Mouse (Mus musculus) midbrain, embryonic 11.5 days (tissue): Measurements from ENCODE around the gene Gja10. TPM values are rescaled to one million over a fixed set of nuclear protein-coding genes. Genes with fewer than 3 reads are reported as not detected.
A peak's percentile ranks its signal among the peaks of the same experiment; 100 is the strongest.

Source experiments
- ATAC-seq: fragments of 200-750 bp; cut with Nextera tagmentation; 2 replicates; pipeline ENCODE4 v1.8.0; 2017; ENCODE audit warnings: moderate TSS enrichment, moderate library complexity; ENCODE audit not compliant: low FRiP score
- DNase-seq: peaks from one replicate; pipeline ENCODE4 v3.0.0; 2015; ENCODE audit warnings: low spot score; ENCODE audit errors: missing footprints
- H3K27ac ChIP-seq: fragments of 300-500 bp; sonication (generic); 2 replicates; pipeline ENCODE4 v1.5.1; 2014; ENCODE audit warnings: low read depth, low read length
- H3K27me3 ChIP-seq: fragments of 300-500 bp; sonication (generic); 2 replicates; pipeline ENCODE4 v1.6.1; 2014; ENCODE audit warnings: mild to moderate bottlenecking, low read length, moderate library complexity, mixed read lengths; ENCODE audit not compliant: control insufficient read depth, insufficient read depth
- H3K36me3 ChIP-seq: fragments of 300-500 bp; sonication (generic); 2 replicates; pipeline ENCODE4 v1.6.1; 2014; ENCODE audit warnings: mild to moderate bottlenecking, low read length, moderate library complexity, mixed read lengths; ENCODE audit not compliant: control insufficient read depth, insufficient read depth
- H3K4me1 ChIP-seq: fragments of 300-500 bp; sonication (generic); 2 replicates; pipeline ENCODE4 v1.6.1; 2014; ENCODE audit warnings: low read length; ENCODE audit not compliant: control insufficient read depth, insufficient read depth
- H3K4me2 ChIP-seq: fragments of 300-500 bp; sonication (generic); 2 replicates; pipeline ENCODE4 v1.6.1; 2014; ENCODE audit warnings: mild to moderate bottlenecking, moderate library complexity
- H3K4me3 ChIP-seq: fragments of 300-500 bp; sonication (generic); 2 replicates; pipeline ENCODE4 v1.5.1; 2014; ENCODE audit warnings: low read depth, low read length
- H3K9ac ChIP-seq: fragments of 300-500 bp; sonication (generic); 2 replicates; pipeline ENCODE4 v1.6.1; 2014; ENCODE audit warnings: low read length
- H3K9me3 ChIP-seq: fragments of 300-500 bp; sonication (generic); 2 replicates; pipeline ENCODE4 v1.6.1; 2016; ENCODE audit warnings: low read length; ENCODE audit not compliant: control insufficient read depth
- WGBS: fragments of 180-500 bp; shearing (Covaris S2); extraction: QIAGEN DNeasy Blood & Tissue Kit; methylation state at CpG from one replicate; pipeline ENCODE4 v1.1.7; 2014; 5-methylcytosine and 5-hydroxymethylcytosine counted together
- polyA plus RNA-seq: library from polyadenylated mRNA; unstranded; fragments of >200 nt; fragmentation: Nextera tagmentation; extraction: Ambion mirVana; gene quantifications from 2 replicates; pipeline ENCODE4 v1.2.1, GENCODE M21; 2014

The Gja10 gene
- polyA plus RNA-seq, 1 experiment from 2014 or later, result 0.11 TPM

GRCm38 (mm10) chr4:32579850-32580249 is 22.7 kb downstream of the Gja10 start:
- DNase-seq (no peak), ATAC-seq (no peak)
- H3K27ac ChIP-seq, result no peak overlapping the region
- H3K9ac ChIP-seq, result no peak overlapping the region
- H3K9me3 ChIP-seq, result no peaks in the 10 kb centered on the region
- no peak overlapping the region for H3K4me2 ChIP-seq
- H3K36me3 ChIP-seq, result no peaks in the 10 kb centered on the region; the same call in 1 of the 2 replicates
- WGBS, result 85% methylated on average over 8 of the region's 8 CpGs
- H3K4me3 ChIP-seq, result no peak overlapping the region
- H3K4me1 ChIP-seq, result 0 out of 2 replicates have a peak, but pooled peaks cover 3% of the 10 kb centered on the region
- no peaks in the 10 kb centered on the region for H3K27me3 ChIP-seq

- Histone ChIP-seq H3K4me2 (no peak overlapping the region), H3K4me3 (no peak overlapping the region), H3K27me3 (no peaks in the 10 kb centered on the region), H3K9me3 (no peaks in the 10 kb centered on the region), H3K27ac (no peak overlapping the region), H3K9ac (no peak overlapping the region), H3K36me3 (no peaks in the 10 kb centered on the region; the same call in 1 of the 2 replicates), H3K4me1 (peaks cover 9% of the 10 kb centered on the region)
- WGBS, result 79% methylated on average over 9 of the region's 9 CpGs
- ATAC-seq, result no peak
- no peak for DNase-seq
These were observed 27.4 kb downstream of the Gja10 start for GRCm38 (mm10) chr4:32575165-32575564.

GRCm38 (mm10) chr4:32574604-32575003 is 28.0 kb downstream of the Gja10 start:
- 92% methylated on average over 1 of the region's 1 CpGs for WGBS
- no peak for ATAC-seq
- Histone ChIP-seq H3K9me3 (no peaks in the 10 kb centered on the region), H3K4me2 (no peak overlapping the region), H3K36me3 (no peaks in the 10 kb centered on the region), H3K4me3 (no peak overlapping the region), H3K27me3 (no peaks in the 10 kb centered on the region), H3K9ac (no peak overlapping the region), H3K27ac (no peak overlapping the region), H3K4me1 (peaks cover 13% of the 10 kb centered on the region)
- DNase-seq, result no peak

GRCm38 (mm10) chr4:32573586-32573985 is 29.0 kb downstream of the Gja10 start:
- H3K4me1 ChIP-seq, result peaks cover 13% of the 10 kb centered on the region
- H3K9me3 ChIP-seq, result no peaks in the 10 kb centered on the region
- H3K4me2 ChIP-seq, result no peak overlapping the region
- WGBS, result 89% methylated on average over 5 of the region's 5 CpGs
- H3K4me3 ChIP-seq, result no peak overlapping the region
- no peak for DNase-seq
- no peak overlapping the region for H3K9ac ChIP-seq
- H3K27ac ChIP-seq, result no peak overlapping the region
- no peak for ATAC-seq
- H3K27me3 ChIP-seq, result no peaks in the 10 kb centered on the region
- no peaks in the 10 kb centered on the region for H3K36me3 ChIP-seq

- no peak overlapping the region for H3K4me3 ChIP-seq
- no peak overlapping the region for H3K27ac ChIP-seq
- no peaks in the 10 kb centered on the region for H3K36me3 ChIP-seq
- peaks cover 13% of the 10 kb centered on the region for H3K4me1 ChIP-seq
- H3K9me3 ChIP-seq, result no peaks in the 10 kb centered on the region
- WGBS, result 53% methylated on average over 1 of the region's 1 CpGs
- DNase-seq (peak; percentile 91), ATAC-seq (peak; percentile 61)
- H3K27me3 ChIP-seq, result no peaks in the 10 kb centered on the region
- no peak overlapping the region for H3K4me2 ChIP-seq
- no peak overlapping the region for H3K9ac ChIP-seq
These were observed 30.4 kb downstream of the Gja10 start for GRCm38 (mm10) chr4:32572118-32572517.

GRCm38 (mm10) chr4:32571441-32571840 is 31.1 kb downstream of the Gja10 start:
- H3K27ac ChIP-seq, result no peak overlapping the region
- H3K9ac ChIP-seq, result no peak overlapping the region
- H3K4me2 ChIP-seq, result no peak overlapping the region
- WGBS, result 72% methylated on average over 3 of the region's 3 CpGs
- H3K4me1 ChIP-seq, result peaks cover 13% of the 10 kb centered on the region
- no peaks in the 10 kb centered on the region for H3K9me3 ChIP-seq
- no peaks in the 10 kb centered on the region for H3K27me3 ChIP-seq
- DNase-seq (no peak), ATAC-seq (no peak)
- H3K4me3 ChIP-seq, result no peak overlapping the region
- no peaks in the 10 kb centered on the region; the same call in 1 of the 2 replicates for H3K36me3 ChIP-seq

- no peaks in the 10 kb centered on the region; the same call in 1 of the 2 replicates for H3K36me3 ChIP-seq
- H3K4me2 ChIP-seq, result no peak overlapping the region
- H3K9ac ChIP-seq, result no peak overlapping the region
- H3K4me1 ChIP-seq, result peaks cover 13% of the 10 kb centered on the region
- no peaks in the 10 kb centered on the region for H3K27me3 ChIP-seq
- DNase-seq (no peak), ATAC-seq (no peak)
- no peak overlapping the region for H3K27ac ChIP-seq
- H3K9me3 ChIP-seq, result no peaks in the 10 kb centered on the region
- 74% methylated on average over 8 of the region's 8 CpGs for WGBS
- no peak overlapping the region for H3K4me3 ChIP-seq
These were observed 31.6 kb downstream of the Gja10 start for GRCm38 (mm10) chr4:32570939-32571317.

GRCm38 (mm10) chr4:32569995-32570938 is 32.3 kb downstream of the Gja10 start:
- Histone ChIP-seq H3K27me3 (no peaks in the 10 kb centered on the region), H3K4me2 (0 out of 2 replicates have a peak overlapping the region, but pooled peaks have one; percentile 9), H3K9me3 (no peaks in the 10 kb centered on the region), H3K4me1 (peaks cover 13% of the 10 kb centered on the region), H3K36me3 (no peaks in the 10 kb centered on the region; the same call in 1 of the 2 replicates), H3K9ac (peak overlapping the region; percentile 21; the same call in 1 of the 2 replicates), H3K27ac (no peak overlapping the region; the same call in 1 of the 2 replicates), H3K4me3 (no peak overlapping the region)
- ATAC-seq (peak; percentile 73), DNase-seq (peak; percentile 88)
- WGBS, result 41% methylated on average over 17 of the region's 17 CpGs

- no peak for ATAC-seq
These were observed 33.5 kb downstream of the Gja10 start for GRCm38 (mm10) chr4:32569054-32569453.

More at GRCm38 (mm10) chr4:32569054-32569453, 33.5 kb downstream of the Gja10 start:
- no peak for DNase-seq
- H3K27me3 ChIP-seq, result no peaks in the 10 kb centered on the region
- WGBS, result 88% methylated on average over 4 of the region's 4 CpGs
- H3K27ac ChIP-seq, result no peak overlapping the region
- no peak overlapping the region for H3K4me3 ChIP-seq
- H3K9ac ChIP-seq, result no peak overlapping the region
- no peaks in the 10 kb centered on the region; the same call in 1 of the 2 replicates for H3K36me3 ChIP-seq
- no peak overlapping the region for H3K4me2 ChIP-seq
- H3K9me3 ChIP-seq, result no peaks in the 10 kb centered on the region
- peaks cover 13% of the 10 kb centered on the region for H3K4me1 ChIP-seq
